Mouse (Mus musculus) stomach, postnatal 0 days (tissue): ENCODE data around the gene Slc31a1.

ENCODE experiments used
- CTCF ChIP-seq: IDR thresholded peaks from 2 replicates; pipeline ENCODE4 v1.5.1; 2016; ENCODE audit warnings: antibody characterized with exemption, low read depth, mild to moderate bottlenecking, moderate library complexity
- EP300 ChIP-seq: optimal IDR thresholded peaks from 2 replicates; pipeline ENCODE3; 2016; ENCODE audit warnings: antibody characterized with exemption

GRCm38 (mm10) chr4:62373668-62374067, 13.1 kb downstream of the Slc31a1 start:
- TF ChIP-seq CTCF (no peak), EP300 (no peak)
